Mouse (Mus musculus) C2C12 (cell line): ENCODE measurements around the gene Ccm2l.

ENCODE experiments used
- CEBPB ChIP-seq: IDR thresholded peaks from one replicate; pipeline ENCODE4 v1.6.1; 2011; ENCODE audit warnings: low read depth, mild to moderate bottlenecking, control low read depth, moderate library complexity
- CTCF ChIP-seq: IDR thresholded peaks from one replicate; pipeline ENCODE4 v1.5.1; 2011; ENCODE audit not compliant: control insufficient read depth, insufficient read depth, insufficient read length
- MAX ChIP-seq: IDR thresholded peaks from one replicate; pipeline ENCODE4 v1.6.1; 2011; ENCODE audit warnings: mild to moderate bottlenecking, control low read depth
- MYOD1 ChIP-seq: IDR thresholded peaks from one replicate; pipeline ENCODE4 v1.6.1; 2011; ENCODE audit warnings: low read depth; ENCODE audit not compliant: control insufficient read depth, insufficient read length
- USF1 ChIP-seq: IDR thresholded peaks from one replicate; pipeline ENCODE4 v1.6.1; 2011; ENCODE audit warnings: low read depth, mild to moderate bottlenecking, control low read depth, moderate library complexity

DNA sequence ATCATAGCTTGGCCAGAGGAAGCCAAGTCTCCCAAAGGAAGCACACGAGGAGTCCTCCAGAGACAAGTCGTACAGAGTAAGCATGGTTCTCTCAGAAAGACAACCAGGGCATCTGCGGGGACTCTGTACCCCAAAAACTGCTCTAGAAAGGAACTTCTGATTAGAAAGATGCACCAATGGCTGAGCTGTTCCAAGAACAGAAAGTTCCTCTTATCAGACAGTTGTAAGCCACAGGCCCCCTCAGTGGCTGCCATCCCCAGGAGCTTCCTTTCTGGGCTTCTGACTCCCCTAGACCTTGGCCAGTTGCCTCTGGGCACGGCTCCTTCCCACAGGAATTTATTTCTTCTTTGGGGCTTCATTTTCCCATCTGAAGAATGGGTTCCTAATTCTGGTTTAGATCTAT is 49.9 kb downstream of the Ccm2l start:
- TF ChIP-seq CTCF (no peak), MAX (no peak), USF1 (no peak), CEBPB (no peak), MYOD1 (no peak)
